Mouse (Mus musculus): ENCODE results near the gene Tet3.

Gene Tet3

DNA sequence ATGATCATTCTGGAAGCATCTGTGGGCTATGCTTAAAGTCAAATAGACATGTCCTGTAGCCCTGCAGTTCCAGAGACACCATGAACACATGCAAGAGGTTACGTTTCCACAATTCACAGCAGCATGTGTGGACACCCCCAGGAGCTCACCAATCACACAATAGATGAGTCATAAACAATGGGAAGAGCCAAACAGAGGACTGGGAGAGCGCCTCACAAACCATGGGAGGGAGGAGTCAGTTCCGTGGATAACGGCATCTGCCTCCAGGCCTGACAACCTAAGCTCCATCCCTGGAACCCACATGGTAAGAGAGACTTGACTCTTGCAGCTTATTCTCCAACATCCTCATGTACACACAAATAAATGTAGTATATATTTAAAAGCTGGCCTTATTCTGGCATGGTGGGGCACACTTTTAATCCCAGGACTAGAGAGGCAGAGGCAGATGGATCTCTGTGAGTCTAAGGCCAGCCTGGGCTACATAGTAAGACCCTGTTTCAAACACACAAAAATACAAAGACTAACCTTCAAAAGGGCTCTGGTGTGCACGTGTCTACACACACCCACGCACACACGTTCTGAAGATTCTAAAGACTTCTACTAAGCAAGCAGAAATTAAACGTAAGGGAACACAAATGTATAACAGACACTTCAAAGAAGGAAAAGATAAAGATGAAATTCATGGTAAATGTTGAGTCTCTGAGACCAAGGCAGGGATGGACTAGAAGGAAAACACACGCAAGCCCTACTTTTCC lies 44.1 kb downstream of the Tet3 start:
- no peak for DNase-seq (ENCODE audit: extremely low spot score)

DNA sequence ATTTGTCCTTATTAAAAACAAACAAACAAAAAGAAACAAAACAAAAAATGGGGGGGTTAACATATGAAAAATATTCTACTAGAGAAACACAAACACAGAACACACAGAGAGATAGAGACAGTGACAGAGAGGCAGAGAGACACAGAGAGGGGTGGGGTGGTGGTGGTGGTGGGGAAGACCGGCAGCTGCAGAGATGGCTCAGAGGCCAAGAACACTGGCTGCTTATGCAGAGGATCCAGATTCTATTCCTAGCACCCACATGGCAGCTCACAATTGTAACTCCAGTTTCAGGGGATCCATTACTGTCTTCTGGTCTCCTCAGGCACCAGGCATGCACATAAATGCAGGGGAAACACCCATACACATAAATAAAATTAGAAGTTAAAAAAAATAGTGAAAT lies 45.2 kb downstream of the Tet3 start:
- DNase-seq (ENCODE audit: extremely low spot score) = no peak

DNA sequence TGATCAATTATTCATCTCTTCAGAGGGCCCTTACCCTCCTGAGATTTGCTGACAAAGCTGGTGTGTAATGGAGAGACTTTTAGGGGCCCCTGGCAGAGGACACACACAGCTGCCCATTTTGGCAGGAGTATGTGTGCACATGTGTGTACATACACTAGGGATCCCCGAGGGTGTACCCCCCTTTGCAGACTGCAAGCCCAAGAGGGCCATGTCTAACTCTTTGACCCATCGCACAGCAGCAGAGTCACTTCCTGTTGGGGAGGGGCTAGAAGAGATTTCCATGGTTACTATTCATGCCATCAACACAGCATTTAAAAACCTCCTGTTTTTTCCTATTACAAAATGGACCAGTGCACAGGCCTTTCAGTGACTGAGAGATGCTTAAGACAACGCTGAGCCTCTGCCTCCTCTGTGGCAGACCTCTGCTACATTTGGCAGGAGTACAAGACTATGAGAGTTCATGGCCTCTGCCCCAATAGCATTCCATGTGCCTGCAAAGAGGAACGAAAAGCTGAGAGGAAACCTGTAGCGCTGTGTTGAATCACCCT lies 46.0 kb downstream of the Tet3 start:
- DNase-seq (ENCODE audit: extremely low spot score) = no peak

DNA sequence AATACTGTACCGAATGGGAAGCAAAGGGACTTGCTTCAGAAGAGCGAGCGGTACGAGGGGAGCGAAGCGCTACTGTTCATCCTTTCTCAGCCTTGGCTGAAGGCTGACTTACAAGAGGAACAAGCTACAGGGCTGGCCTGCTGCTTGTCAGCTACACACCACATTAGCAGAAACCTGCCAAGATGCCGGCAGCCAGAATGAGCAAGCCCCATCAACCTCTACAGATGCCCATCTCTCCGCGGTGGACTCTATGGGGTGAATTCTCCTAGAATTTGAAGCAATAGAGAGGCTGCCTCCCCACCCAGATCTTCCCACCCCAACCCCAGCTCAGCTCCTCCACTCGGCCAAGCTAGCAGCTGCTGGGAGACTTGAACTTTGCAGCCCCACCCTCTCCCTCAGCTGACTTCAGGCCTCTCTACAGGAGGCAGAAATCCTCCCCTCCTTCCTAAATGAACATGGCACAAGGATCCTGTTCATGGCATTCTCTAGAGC lies 46.5 kb downstream of the Tet3 start:
- no peak for DNase-seq (ENCODE audit: extremely low spot score)

DNA sequence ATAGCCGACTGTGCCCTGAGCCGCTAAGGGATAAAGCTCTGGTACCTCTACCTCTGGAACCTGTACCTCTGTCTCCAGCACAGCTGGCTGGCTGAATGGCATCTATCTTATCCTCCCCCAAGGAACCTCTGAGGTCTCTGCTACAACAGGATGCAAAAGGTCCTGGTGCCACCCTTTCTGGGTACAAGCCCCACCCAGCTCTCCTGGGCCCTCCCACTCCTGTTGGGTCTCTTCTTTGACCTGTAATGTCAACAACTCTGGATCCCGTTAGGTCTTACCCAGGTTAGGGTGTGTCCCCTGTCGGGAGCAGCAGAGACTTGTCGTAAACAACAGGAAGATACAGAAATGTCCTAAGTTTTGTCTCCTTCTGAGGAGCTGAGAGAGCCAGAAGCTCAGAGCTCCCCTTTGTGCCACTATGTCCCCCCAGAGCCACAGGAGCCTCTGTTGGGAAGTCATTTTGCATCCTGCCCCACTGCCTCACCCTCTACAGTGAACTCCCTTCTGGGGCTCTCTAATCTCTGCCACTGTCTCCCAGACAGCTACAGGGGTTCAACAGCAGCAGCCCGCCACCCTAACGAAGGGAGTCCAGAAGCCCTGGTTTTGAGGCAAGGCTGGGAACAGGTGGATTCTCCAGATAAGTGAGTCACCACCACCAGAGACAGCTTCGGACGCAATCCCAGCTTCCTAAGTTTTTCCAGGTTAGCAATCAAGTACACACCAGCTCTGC lies 47.1 kb downstream of the Tet3 start:
- DNase-seq (ENCODE audit: extremely low spot score) = no peak

DNA sequence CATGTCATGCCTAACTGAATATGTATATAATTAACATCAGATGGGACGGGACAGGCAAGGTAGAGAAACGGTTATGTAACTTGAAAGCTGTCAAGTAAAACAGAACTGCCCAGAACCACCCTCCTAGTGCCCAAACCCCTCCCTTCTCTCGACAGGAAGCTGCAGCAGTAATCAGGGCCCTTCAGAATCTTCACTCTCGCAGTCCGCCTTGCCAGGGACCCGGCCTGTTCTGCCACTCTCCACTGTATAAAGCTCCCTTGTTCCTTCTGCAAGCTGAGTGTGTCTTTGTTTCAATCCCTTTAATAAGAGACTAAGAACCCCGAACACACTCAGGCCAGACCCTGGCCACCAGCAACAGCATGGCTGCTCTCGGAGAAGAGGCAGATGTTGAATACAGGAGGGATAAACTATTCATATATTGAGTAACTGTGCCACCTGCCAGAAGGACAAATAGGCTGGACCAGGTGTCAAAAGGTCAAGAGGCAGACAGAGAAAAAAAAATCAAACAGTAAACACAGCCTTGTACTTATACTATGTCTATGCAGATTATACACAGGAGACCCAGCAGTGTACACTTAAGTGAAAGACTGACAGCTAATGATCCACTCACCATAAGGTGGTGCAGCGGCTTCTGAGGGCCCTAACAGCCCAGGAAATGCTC lies 48.7 kb downstream of the Tet3 start:
- no peak for DNase-seq (ENCODE audit: extremely low spot score)

DNA sequence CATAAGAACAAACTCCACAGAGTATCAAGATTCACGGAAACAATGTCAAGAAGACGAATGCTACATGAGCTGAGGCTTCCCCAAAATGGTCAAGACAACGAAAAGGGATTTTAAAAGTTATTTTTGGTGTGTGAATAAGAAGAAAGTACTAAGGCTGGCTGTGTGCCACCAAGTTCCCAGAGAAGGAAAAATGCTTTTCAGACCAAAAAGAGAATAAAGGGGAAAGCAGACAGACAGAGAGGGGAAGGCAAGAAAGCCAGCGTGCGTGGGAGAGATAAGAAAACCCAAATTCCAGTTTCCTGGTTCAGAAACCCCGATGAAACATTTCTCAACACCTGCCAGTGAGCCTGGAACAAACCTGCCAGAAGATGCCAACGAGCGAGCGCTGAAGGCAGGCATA lies 50.4 kb downstream of the Tet3 start:
- no peak for DNase-seq (ENCODE audit: extremely low spot score)

DNA sequence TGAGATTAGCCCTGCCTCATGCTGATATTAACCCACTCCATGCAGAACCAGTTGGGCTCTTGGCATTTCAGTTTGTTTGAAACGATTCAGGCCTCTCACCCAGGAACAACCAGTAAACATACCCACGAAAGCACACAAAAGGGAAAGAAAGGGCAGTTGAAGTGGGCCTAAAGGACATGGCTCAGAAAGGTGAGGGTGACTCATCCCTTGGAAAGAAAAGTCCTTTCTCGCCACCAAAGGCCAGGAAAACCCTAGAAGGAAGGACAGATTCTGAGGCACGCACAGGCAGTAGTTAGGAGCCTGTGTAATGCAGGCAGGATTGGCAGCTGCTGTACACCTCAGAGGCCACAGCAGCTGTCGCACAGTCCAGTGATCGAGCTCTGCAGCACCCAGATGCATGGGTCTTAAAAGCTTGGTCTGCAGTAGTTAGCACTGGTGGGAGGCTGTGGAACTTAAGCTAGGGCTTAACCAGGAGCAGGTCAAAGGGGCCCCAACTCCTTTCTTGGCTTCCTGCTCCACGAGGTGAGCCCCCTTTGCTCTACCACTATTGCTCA lies 53.3 kb downstream of the Tet3 start:
- no peak for DNase-seq (ENCODE audit: extremely low spot score)

DNA sequence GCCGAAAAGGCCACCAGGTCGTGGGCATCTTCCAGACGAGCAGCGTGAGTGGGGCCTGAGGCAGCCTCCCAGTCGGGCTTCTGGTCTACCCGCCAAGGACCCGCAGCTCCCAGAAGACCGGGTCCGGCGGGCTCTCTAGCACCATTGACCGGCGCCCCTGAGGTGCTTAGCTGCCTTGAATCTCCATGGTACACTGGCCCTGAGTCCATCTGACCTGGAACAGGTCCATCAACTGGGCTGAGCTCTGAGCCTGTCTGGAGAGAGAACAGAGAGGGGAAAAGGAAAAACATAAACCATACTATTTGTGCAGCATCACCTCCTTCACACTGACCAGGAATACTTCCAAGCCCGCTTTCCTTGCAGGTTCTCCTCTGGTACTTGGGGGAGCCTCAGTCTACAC lies 54.3 kb downstream of the Tet3 start:
- no peak for DNase-seq (ENCODE audit: extremely low spot score)

DNA sequence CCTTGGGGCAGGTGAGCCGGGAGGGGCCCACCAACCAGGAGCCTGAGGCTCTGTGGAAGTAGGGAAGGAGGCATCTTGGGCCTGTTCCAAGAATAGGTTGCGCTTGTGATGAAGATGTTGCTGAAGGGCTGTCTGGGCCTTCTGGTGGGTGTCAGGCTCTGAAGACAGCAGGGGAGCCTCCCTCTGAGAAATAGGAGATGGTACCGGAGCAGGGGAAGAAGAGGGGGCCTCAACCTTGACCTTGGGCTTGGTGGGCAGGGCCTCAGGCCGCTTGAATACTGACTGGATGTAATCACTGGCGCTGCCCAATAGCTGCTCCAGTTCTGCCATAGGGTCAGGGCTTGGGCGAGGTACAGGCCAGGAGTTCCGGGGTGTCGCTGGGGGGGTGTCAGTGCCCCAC lies 55.4 kb downstream of the Tet3 start:
- no peak for DNase-seq (ENCODE audit: extremely low spot score)

DNA sequence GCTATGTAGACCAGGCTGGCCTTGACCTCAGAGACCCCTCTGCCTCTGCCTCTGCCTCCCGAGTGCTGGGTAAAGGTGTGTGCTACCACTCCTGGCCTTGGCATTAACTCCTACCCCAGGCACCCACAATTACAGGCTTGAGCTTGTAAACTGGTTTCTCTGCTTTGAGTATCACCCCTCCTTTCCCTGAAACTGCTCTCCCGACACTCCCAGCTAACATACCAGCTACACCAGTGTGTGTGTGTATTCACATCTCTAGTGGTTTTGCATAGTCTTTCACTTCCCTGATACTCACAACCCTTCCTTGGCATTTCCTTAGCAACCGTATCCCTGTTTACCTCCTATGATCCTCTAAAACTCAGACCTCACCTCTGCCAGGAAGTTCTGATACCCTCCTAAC lies 59.1 kb downstream of the Tet3 start:
- DNase-seq (ENCODE audit: extremely low spot score) = no peak

DNA sequence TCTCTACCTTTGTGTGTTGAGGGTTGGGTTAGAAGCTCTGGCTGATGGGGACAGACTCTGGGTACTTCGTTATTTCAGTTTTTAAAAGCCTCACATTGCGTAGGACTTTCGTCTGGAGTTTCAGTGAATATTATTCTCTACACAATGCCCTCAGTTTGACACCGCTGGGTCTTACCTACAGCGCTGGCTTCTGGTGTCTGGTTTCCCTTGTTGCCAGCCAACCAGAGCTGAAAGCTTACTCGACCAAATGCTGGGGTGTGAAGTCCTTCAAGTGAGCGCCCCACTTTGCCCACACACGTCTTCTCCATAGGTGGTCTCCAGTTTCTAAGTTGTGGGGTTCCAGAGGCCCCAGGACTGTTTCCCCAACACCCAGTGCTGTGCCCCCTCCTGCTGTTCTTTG lies 61.2 kb downstream of the Tet3 start:
- DNase-seq (ENCODE audit: extremely low spot score) = no peak

DNA sequence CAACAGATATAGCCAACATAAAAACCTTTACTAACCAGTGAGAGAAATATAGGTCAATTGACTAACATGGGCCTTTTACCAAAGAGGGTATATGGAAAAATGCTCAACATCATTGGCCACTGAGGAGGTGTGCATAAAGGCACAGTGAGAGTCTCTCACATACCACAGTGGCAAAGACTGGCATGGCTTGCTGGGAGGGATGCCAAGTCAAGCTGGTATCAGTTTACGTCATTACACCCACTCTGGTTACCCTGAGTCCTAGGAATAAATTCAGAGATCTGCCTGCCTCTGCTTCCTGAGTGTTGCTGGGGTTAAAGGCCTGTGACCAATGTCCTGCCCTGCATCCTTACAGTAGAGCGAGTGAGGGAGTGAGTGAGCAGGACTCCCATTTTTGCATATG lies 62.2 kb downstream of the Tet3 start:
- no peak for DNase-seq (ENCODE audit: extremely low spot score)

DNA sequence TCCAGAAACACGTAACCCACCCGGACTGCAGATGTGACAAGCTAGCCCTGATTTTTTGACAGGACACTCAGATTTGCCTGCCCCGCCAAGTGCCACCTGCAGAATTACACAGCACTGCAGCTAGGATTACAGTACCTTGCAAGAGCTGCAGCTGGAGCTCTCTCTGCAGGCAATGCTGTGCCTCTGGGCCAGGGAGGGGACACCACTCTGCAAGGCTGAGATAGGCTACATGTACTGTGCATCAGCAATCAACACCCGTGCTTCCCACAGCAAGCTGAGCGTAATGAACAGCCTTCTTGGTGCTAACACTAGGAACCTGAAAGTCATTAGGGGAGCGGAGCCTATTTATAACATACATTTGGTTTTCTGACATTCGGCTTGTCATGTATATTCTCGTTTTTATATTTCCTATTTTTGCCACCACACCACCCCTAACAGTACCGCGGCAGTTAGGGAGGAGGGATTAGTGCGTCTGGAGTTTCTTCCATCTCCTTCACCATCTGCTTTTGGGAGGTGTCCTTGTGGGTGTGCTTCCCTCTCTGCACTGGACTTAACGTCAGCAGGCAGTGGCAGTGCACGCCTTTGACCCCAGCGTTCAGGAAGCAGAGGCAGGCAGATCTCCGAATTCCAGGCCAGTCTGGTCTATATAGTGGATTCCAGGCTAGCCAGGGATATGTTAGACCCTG lies 63.2 kb downstream of the Tet3 start:
- no peak for DNase-seq (ENCODE audit: extremely low spot score)

DNA sequence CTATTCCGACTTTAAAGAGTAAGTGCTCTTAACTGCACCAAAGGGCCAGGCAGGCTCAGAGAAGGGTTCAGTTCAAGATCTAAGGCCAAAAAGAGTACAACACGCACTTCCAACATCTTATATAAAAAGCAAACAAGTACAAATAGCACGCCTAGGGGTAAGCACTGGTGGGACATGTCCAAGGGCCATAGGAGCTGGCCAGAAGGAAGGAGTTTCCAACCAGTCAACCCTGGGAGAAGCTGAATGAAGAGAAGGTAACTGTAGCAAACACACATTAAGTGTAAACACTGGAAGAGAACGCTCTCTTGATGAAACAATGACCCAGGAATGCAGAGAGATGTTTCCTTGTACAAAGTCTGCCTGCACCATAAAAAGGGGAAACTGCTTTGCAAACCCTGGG lies 64.8 kb downstream of the Tet3 start:
- no peak for DNase-seq (ENCODE audit: extremely low spot score)

DNA sequence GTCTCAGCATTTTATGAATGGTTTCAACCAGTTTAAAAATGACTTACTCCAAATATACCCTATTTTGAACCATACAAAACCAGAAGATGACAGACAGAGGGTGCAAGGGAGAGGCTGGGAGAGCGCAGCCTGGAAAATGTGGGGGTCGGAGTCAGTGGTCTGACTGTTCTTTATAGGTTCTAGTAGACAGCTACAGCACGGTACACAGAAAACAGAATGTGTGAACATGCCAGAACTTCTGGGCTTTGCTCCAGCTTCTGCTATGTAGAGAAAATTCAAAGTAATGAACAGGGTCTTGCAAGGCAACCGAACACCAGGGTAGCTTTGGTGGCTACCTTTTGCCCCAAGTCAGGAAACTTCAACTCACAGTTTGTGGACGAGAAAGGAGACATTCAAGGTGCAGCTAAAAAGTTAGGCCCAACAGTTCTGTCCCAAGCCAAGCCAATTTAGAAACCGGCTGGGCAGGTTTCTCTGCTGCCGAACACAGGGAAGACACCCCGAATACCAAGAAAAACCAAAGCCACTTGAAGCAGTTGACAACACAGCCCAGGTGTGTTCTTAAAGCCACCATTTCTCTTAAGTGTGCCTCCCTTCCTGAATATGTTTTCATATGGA lies 66.6 kb downstream of the Tet3 start:
- DNase-seq (ENCODE audit: extremely low spot score) = no peak

DNA sequence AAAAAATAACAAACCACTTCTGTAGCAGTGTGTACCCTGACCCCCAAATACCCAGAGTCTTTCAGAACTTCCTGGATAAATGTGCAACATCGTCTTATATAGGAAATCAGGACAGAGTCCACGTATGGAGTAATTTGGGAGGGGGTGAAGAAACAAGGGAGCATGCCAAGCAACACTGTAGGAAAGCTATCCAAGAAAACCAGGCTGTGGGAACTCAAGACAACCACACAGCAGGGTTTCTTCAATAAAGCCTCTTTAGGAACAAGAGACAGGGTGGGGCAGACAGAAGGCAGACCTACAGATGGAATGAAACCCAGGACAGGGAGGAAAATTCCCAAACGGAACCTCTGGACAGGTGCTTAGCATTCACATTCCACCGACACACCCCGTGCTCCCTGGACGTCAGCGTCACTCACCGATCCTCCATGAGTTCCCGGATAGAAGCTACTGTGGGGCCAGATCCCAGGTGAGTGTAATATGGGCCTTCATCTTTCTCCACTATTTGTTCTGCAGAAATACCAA lies 73.3 kb downstream of the Tet3 start:
- no peak for DNase-seq (ENCODE audit: extremely low spot score)

DNA sequence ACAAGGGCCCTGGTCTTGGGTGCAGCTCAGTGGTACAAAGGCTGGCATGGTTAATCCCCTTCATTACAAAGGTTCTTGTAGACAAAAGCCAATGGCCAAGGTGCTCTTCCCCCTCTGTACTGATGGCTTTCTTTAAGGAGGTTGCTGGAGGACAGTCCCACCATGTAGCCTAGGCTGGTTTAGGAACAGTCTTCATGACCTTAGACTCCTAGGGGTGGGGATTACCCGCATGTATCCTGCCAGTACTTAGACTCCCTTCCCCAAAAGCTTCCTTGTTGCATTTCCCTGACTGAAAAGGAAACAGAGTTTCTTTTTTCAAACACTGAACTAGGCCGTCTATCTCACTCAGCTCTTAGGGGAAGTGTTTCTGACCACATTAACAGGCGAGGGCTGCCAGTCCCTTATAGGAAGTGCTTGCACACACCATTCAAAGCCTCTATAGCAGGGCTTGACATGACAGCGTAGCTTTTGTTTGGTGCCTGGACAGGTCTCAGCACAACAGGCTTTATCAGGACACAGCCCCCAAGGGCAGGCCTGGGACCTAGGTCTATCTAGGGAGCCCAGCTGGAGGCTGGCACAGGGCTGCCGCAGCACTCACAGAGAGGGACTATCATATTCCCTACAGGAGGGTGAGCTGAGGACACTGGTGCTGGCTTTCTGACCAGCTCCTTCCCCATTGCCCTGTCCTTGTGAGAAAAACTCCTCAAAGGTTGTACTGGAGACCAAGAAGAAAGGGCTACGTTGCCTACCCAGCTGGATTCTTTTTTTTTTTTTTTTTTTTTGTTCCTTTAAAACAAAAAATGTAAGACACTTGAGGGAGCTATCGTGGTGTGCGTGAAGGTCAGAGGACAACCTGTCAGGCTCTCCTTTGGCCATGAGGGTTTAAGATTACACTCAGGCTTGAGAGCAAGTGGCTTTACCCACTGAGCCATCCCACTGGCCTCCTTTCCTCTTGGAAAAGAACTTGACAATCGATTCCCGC lies 77.1 kb downstream of the Tet3 start:
- no peak for DNase-seq (ENCODE audit: extremely low spot score)

DNA sequence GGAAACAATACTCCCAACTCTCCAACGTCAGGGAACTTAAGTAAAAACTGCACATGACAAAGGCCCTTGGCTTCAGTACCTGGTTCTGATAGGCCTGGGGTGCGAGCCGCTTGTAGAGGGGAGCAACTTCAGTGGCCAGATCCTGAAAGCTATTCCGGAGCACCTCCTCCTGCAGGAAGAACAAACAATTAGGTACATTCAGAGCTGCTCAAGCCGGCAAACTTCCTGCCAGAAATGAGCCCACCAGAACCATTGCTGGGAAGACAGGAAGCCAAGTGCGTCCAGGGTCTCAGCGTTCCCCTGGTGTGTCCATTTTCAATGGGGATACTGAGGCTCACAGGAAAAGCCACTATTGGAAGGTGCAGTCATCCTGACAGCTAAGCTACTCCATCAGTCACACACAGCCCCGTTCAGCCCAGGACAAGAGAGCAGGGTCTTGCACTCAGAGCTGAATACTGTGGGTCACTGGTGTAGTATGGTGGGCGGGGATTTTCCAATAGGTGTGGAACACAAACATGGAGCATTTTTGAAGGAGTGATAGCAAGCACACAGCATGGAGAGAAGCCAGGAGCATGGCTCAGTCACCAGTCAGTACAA lies 85.1 kb downstream of the Tet3 start:
- DNase-seq (ENCODE audit: extremely low spot score) = no peak

Measured in embryo, embryonic 9.5 days (tissue).